Mouse (Mus musculus): ENCODE measurements around the gene Fhl4. TPM values are rescaled to one million over a fixed set of nuclear protein-coding genes. Genes with fewer than 3 reads are reported as not detected.

Gene Fhl4
- polyA plus RNA-seq, 1 experiment, result 0.24 TPM

- Histone ChIP-seq H3K79me2 (ENCODE audit: control insufficient read depth, insufficient read depth) (peaks cover 53% of the 10 kb centered on the region), H3K4me3 (peak overlapping the region; percentile 85), H3K4me2 (ENCODE audit: low read depth) (peak overlapping the region; percentile 86), H3K27me3 (ENCODE audit: control insufficient read depth, insufficient read depth, insufficient read length) (no peaks in the 10 kb centered on the region), H3ac (ENCODE audit: control insufficient read depth, insufficient read length) (peak overlapping the region; percentile 49), H3K36me3 (ENCODE audit: control insufficient read depth, insufficient read depth) (no peaks in the 10 kb centered on the region)
- TF ChIP-seq MYOG (IDR thresholded peaks at IDR 0.05; ENCODE audit: control insufficient read depth in 1 of 3, insufficient read depth in 1 of 3, insufficient read length in 2 of 3, low read depth in 2 of 3) (no peak), SRF (IDR thresholded peaks at IDR 0.05; ENCODE audit: control insufficient read depth, insufficient read length, low read depth) (no peak), TCF3 (IDR thresholded peaks at IDR 0.05; ENCODE audit: insufficient read length, low read depth) (no peak), TCF12 (IDR thresholded peaks at IDR 0.05; ENCODE audit: insufficient read depth, poor library complexity, severe bottlenecking) (no peak), CEBPB (IDR thresholded peaks at IDR 0.05; ENCODE audit: insufficient read depth, poor library complexity, severe bottlenecking) (no peak), MYOD1 (IDR thresholded peaks at IDR 0.05; ENCODE audit: control insufficient read depth in 1 of 3, insufficient read length in 2 of 3, low read depth in 2 of 3) (no peak), POLR2A (IDR thresholded peaks at IDR 0.05; ENCODE audit: insufficient read length, low read depth) (peak; percentile 29), E2F4 (IDR thresholded peaks at IDR 0.05; ENCODE audit: insufficient read depth) (no peak)
Measured at GRCm38 (mm10) chr10:85103085-85103885, 990 bp upstream of the Fhl4 start.

- Histone ChIP-seq H3ac (ENCODE audit: control insufficient read depth, insufficient read length) (peak overlapping the region; percentile 49), H3K4me3 (peak overlapping the region; percentile 85), H3K27me3 (ENCODE audit: control insufficient read depth, insufficient read depth, insufficient read length) (no peaks in the 10 kb centered on the region), H3K36me3 (ENCODE audit: control insufficient read depth, insufficient read depth) (no peaks in the 10 kb centered on the region), H3K4me2 (ENCODE audit: low read depth) (peak overlapping the region; percentile 93), H3K79me2 (ENCODE audit: control insufficient read depth, insufficient read depth) (peaks cover 38% of the 10 kb centered on the region)
- TF ChIP-seq E2F4 (IDR thresholded peaks at IDR 0.05; ENCODE audit: insufficient read depth) (no peak), USF1 (IDR thresholded peaks at IDR 0.05; ENCODE audit: low read depth) (no peak)
Measured at GRCm38 (mm10) chr10:85101841-85102240, 454 bp downstream of the Fhl4 start.

DNA sequence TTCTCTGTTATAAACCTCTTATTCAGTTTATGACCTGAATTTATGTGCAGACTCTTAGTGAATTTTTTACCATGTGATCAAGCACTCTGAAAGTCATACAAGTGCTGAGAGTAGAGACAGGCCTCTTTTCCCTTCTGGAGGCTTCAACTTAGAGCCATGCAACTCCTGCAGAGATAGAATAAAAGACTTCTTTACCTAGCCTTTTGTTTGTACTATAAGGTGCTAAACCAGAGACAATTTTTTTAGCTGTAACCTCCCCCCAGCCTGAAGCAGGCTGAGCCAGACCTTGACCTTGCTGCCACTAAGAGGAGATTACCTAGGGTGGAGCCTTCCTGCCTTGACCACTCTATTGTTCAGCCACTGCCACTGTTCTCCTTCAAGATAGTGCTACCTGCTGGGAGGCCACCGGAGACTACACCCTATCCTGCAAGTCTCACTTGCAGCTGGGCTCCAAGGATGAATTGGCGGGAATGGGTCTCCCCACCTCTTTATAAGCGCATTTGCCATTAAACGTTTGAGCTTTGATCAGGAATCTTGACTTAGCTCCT is 30.6 kb downstream of the Fhl4 start:
- no peaks in the 10 kb centered on the region for H3K27me3 ChIP-seq (ENCODE audit: control insufficient read depth, insufficient read depth, insufficient read length)
- no peaks in the 10 kb centered on the region for H3K36me3 ChIP-seq (ENCODE audit: control insufficient read depth, insufficient read depth)

GRCm38 (mm10) chr10:85054876-85055275 is 47.4 kb downstream of the Fhl4 start:
- Histone ChIP-seq H3K27me3 (ENCODE audit: control insufficient read depth, insufficient read depth, insufficient read length) (peaks cover 5% of the 10 kb centered on the region), H3ac (ENCODE audit: control insufficient read depth, insufficient read length) (no peak overlapping the region), H3K4me2 (ENCODE audit: low read depth) (no peak overlapping the region), H3K36me3 (ENCODE audit: control insufficient read depth, insufficient read depth) (no peaks in the 10 kb centered on the region), H3K4me3 (no peak overlapping the region), H3K79me2 (ENCODE audit: control insufficient read depth, insufficient read depth) (no peaks in the 10 kb centered on the region)
- TF ChIP-seq MYOG (IDR thresholded peaks at IDR 0.05; ENCODE audit: control insufficient read depth in 1 of 3, insufficient read depth in 1 of 3, insufficient read length in 2 of 3, low read depth in 2 of 3) (no peak), POLR2A (IDR thresholded peaks at IDR 0.05; ENCODE audit: insufficient read length, low read depth) (no peak), USF1 (IDR thresholded peaks at IDR 0.05; ENCODE audit: low read depth) (no peak), TCF3 (IDR thresholded peaks at IDR 0.05; ENCODE audit: insufficient read length, low read depth) (no peak), E2F4 (IDR thresholded peaks at IDR 0.05; ENCODE audit: insufficient read depth) (no peak), SRF (IDR thresholded peaks at IDR 0.05; ENCODE audit: control insufficient read depth, insufficient read length, low read depth) (no peak), REST (IDR thresholded peaks at IDR 0.05; ENCODE audit: insufficient read depth, insufficient read length) (no peak), POLR2AphosphoS2 (IDR thresholded peaks at IDR 0.05; ENCODE audit: insufficient read length, low read depth) (no peak), CEBPB (IDR thresholded peaks at IDR 0.05; ENCODE audit: insufficient read depth, poor library complexity, severe bottlenecking) (no peak), MYOD1 (IDR thresholded peaks at IDR 0.05; ENCODE audit: control insufficient read depth in 1 of 3, insufficient read length in 2 of 3, low read depth in 2 of 3) (no peak), TCF12 (IDR thresholded peaks at IDR 0.05; ENCODE audit: insufficient read depth, poor library complexity, severe bottlenecking) (no peak), MAX (IDR thresholded peaks at IDR 0.05; ENCODE audit: low read depth) (no peak)

More for the DNA sequence above, 30.6 kb downstream of the Fhl4 start:
- Histone ChIP-seq H3K4me3 (no peak overlapping the region), H3K79me2 (ENCODE audit: control insufficient read depth, insufficient read depth) (no peaks in the 10 kb centered on the region), H3K4me2 (ENCODE audit: low read depth) (no peak overlapping the region), H3ac (ENCODE audit: control insufficient read depth, insufficient read length) (no peak overlapping the region)
- no peak for TF ChIP-seq MYOG (IDR thresholded peaks at IDR 0.05; ENCODE audit: control insufficient read depth in 1 of 3, insufficient read depth in 1 of 3, insufficient read length in 2 of 3, low read depth in 2 of 3)
- TF ChIP-seq MYOD1 (IDR thresholded peaks at IDR 0.05; ENCODE audit: control insufficient read depth in 1 of 3, insufficient read length in 2 of 3, low read depth in 2 of 3), result no peak
- TF ChIP-seq REST (IDR thresholded peaks at IDR 0.05; ENCODE audit: insufficient read depth, insufficient read length), result no peak
- TF ChIP-seq POLR2A (IDR thresholded peaks at IDR 0.05; ENCODE audit: insufficient read length, low read depth), result no peak
- TF ChIP-seq USF1 (IDR thresholded peaks at IDR 0.05; ENCODE audit: low read depth), result no peak
- no peak for TF ChIP-seq SRF (IDR thresholded peaks at IDR 0.05; ENCODE audit: control insufficient read depth, insufficient read length, low read depth)
- no peak for TF ChIP-seq E2F4 (IDR thresholded peaks at IDR 0.05; ENCODE audit: insufficient read depth)
- TF ChIP-seq CEBPB (IDR thresholded peaks at IDR 0.05; ENCODE audit: insufficient read depth, poor library complexity, severe bottlenecking), result no peak
- TF ChIP-seq POLR2AphosphoS2 (IDR thresholded peaks at IDR 0.05; ENCODE audit: insufficient read length, low read depth), result no peak
- TF ChIP-seq MAX (IDR thresholded peaks at IDR 0.05; ENCODE audit: low read depth), result no peak
- no peak for TF ChIP-seq TCF12 (IDR thresholded peaks at IDR 0.05; ENCODE audit: insufficient read depth, poor library complexity, severe bottlenecking)
- TF ChIP-seq TCF3 (IDR thresholded peaks at IDR 0.05; ENCODE audit: insufficient read length, low read depth), result no peak

Measured in myocyte (in vitro differentiated cells).